Mouse (Mus musculus): ENCODE measurements at regions not wholly inside any gene's neighbourhood (a gene's known extent, or its start where the extent isn't known, plus 50 kb on each side); places are given as distances from the start of the nearest gene placed in this dataset.
A peak's percentile ranks its signal among the peaks of the same experiment; 100 is the strongest.

- DNase-seq (ENCODE audit: low read depth, low spot score) = no peak
Measured at GRCm38 (mm10) chr4:124326301-124326700, 284.3 kb downstream of the 3100002H09Rik start.

GRCm38 (mm10) chr4:124323589-124323988 lies 287.0 kb downstream of the 3100002H09Rik start:
- no peak for DNase-seq (ENCODE audit: low read depth, low spot score)

GRCm38 (mm10) chr4:124321221-124321620 lies 289.4 kb downstream of the 3100002H09Rik start:
- no peak for DNase-seq (ENCODE audit: low read depth, low spot score)

GRCm38 (mm10) chr4:124317042-124317441 lies 293.6 kb downstream of the 3100002H09Rik start:
- DNase-seq (ENCODE audit: low read depth, low spot score) = peak; percentile 69

- DNase-seq (ENCODE audit: low read depth, low spot score) = no peak
Measured at GRCm38 (mm10) chr4:124311657-124312056, 298.9 kb downstream of the 3100002H09Rik start.

GRCm38 (mm10) chr4:124310594-124310993 lies 300.0 kb downstream of the 3100002H09Rik start:
- peak; percentile 54 for DNase-seq (ENCODE audit: low read depth, low spot score)

GRCm38 (mm10) chr4:124305871-124306555 lies 304.6 kb downstream of the 3100002H09Rik start:
- no peak for DNase-seq (ENCODE audit: low read depth, low spot score)

GRCm38 (mm10) chr4:124302950-124303349 lies 307.7 kb downstream of the 3100002H09Rik start:
- DNase-seq (ENCODE audit: low read depth, low spot score) = no peak

- DNase-seq (ENCODE audit: low read depth, low spot score) = peak; percentile 52
Measured at GRCm38 (mm10) chr4:124298667-124299437, 311.8 kb downstream of the 3100002H09Rik start.

- no peak for DNase-seq (ENCODE audit: low read depth, low spot score)
Measured at GRCm38 (mm10) chr4:124292254-124292653, 318.3 kb downstream of the 3100002H09Rik start.

- DNase-seq (ENCODE audit: low read depth, low spot score) = no peak
Measured at GRCm38 (mm10) chr4:124291767-124292166, 318.8 kb downstream of the 3100002H09Rik start.

GRCm38 (mm10) chr4:124287471-124287870 lies 323.1 kb downstream of the 3100002H09Rik start:
- no peak for DNase-seq (ENCODE audit: low read depth, low spot score)

GRCm38 (mm10) chr4:124278681-124279080 lies 331.9 kb downstream of the 3100002H09Rik start:
- no peak for DNase-seq (ENCODE audit: low read depth, low spot score)

- DNase-seq (ENCODE audit: low read depth, low spot score) = no peak
Measured at GRCm38 (mm10) chr4:124277456-124278181, 333.0 kb downstream of the 3100002H09Rik start.

- DNase-seq (ENCODE audit: low read depth, low spot score) = no peak
Measured at GRCm38 (mm10) chr4:124276741-124277455, 333.7 kb downstream of the 3100002H09Rik start.

- DNase-seq (ENCODE audit: low read depth, low spot score) = no peak
Measured at GRCm38 (mm10) chr4:124272002-124272401, 338.6 kb downstream of the 3100002H09Rik start.

- no peak for DNase-seq (ENCODE audit: low read depth, low spot score)
Measured at GRCm38 (mm10) chr4:124268404-124268803, 342.2 kb downstream of the 3100002H09Rik start.

- no peak for DNase-seq (ENCODE audit: low read depth, low spot score)
Measured at GRCm38 (mm10) chr4:124266573-124266972, 344.0 kb downstream of the 3100002H09Rik start.

- no peak for DNase-seq (ENCODE audit: low read depth, low spot score)
Measured at GRCm38 (mm10) chr4:124265527-124265926, 345.1 kb downstream of the 3100002H09Rik start.

GRCm38 (mm10) chr4:124257006-124257405 lies 339.2 kb upstream of the 4930535I16Rik start:
- DNase-seq (ENCODE audit: low read depth, low spot score) = no peak

- no peak for DNase-seq (ENCODE audit: low read depth, low spot score)
Measured at GRCm38 (mm10) chr4:124256515-124256914, 338.7 kb upstream of the 4930535I16Rik start.

- no peak for DNase-seq (ENCODE audit: low read depth, low spot score)
Measured at GRCm38 (mm10) chr4:124255183-124255543, 337.3 kb upstream of the 4930535I16Rik start.

Measured in mesoderm, embryonic 11.5 days (tissue).